Mouse (Mus musculus): Measurements from ENCODE around the gene Slc6a8.
A peak's percentile ranks its signal among the peaks of the same experiment; 100 is the strongest.

Gene Slc6a8

GRCm38 (mm10) chrX:73672879-73673618 is at the start of gene Slc6a8:
Slc6a8 (plus strand) TSS chrX:73673150.
- TF ChIP-seq POU5F1 (IDR thresholded peaks at IDR 0.05; ENCODE audit: borderline replicate concordance, low read length) = no peak
- no peak for TF ChIP-seq NANOG (IDR thresholded peaks at IDR 0.05; ENCODE audit: borderline replicate concordance, low read length)
- no peak for TF ChIP-seq CTCF (conservative IDR thresholded peaks at IDR 0.05; ENCODE audit: low read length)
- peaks cover 37% of the 10 kb centered on the region for H3K36me3 ChIP-seq (ENCODE audit: insufficient read depth, low read length)
- no peaks in the 10 kb centered on the region for H3K27me3 ChIP-seq (ENCODE audit: insufficient read depth, low read length)
- peak within 1 kb of the TSS; percentile 79 for H3K4me3 ChIP-seq (replicated peaks; ENCODE audit: low read length)
- no peaks in the 10 kb centered on the region for H3K9me3 ChIP-seq (ENCODE audit: low read length)
- peaks cover 58% of the 10 kb centered on the region for H3K4me1 ChIP-seq (replicated peaks; ENCODE audit: low read depth, low read length)

- Histone ChIP-seq H3K9me3 (ENCODE audit: low read length) (no peaks in the 10 kb centered on the region), H3K4me3 (replicated peaks; ENCODE audit: low read length) (no peak overlapping the region), H3K4me1 (replicated peaks; ENCODE audit: low read depth, low read length) (no peaks in the 10 kb centered on the region), H3K27me3 (ENCODE audit: insufficient read depth, low read length) (peaks cover 6% of the 10 kb centered on the region; the same call in 1 of the 2 replicates), H3K36me3 (ENCODE audit: insufficient read depth, low read length) (no peaks in the 10 kb centered on the region)
- no peak for TF ChIP-seq CTCF (conservative IDR thresholded peaks at IDR 0.05; ENCODE audit: low read length)
- no peak for TF ChIP-seq NANOG (IDR thresholded peaks at IDR 0.05; ENCODE audit: borderline replicate concordance, low read length)
- TF ChIP-seq POU5F1 (IDR thresholded peaks at IDR 0.05; ENCODE audit: borderline replicate concordance, low read length) = no peak
Observed at GRCm38 (mm10) chrX:73626981-73627380, 46.0 kb upstream of the Slc6a8 start.

GRCm38 (mm10) chrX:73635425-73635824 is 37.5 kb upstream of the Slc6a8 start:
- peaks cover 65% of the 10 kb centered on the region for H3K27me3 ChIP-seq (ENCODE audit: insufficient read depth, low read length)
- no peaks in the 10 kb centered on the region for H3K36me3 ChIP-seq (ENCODE audit: insufficient read depth, low read length)
- no peak overlapping the region for H3K4me3 ChIP-seq (replicated peaks; ENCODE audit: low read length)
- peaks cover 32% of the 10 kb centered on the region for H3K4me1 ChIP-seq (replicated peaks; ENCODE audit: low read depth, low read length)
- H3K9me3 ChIP-seq (ENCODE audit: low read length) = no peaks in the 10 kb centered on the region
- TF ChIP-seq NANOG (IDR thresholded peaks at IDR 0.05; ENCODE audit: borderline replicate concordance, low read length) = no peak
- TF ChIP-seq POU5F1 (IDR thresholded peaks at IDR 0.05; ENCODE audit: borderline replicate concordance, low read length) = no peak
- TF ChIP-seq CTCF (conservative IDR thresholded peaks at IDR 0.05; ENCODE audit: low read length) = no peak

- peaks cover 48% of the 10 kb centered on the region for H3K4me1 ChIP-seq (replicated peaks; ENCODE audit: low read depth, low read length)
- no peak for TF ChIP-seq POU5F1 (IDR thresholded peaks at IDR 0.05; ENCODE audit: borderline replicate concordance, low read length)
- no peak for TF ChIP-seq CTCF (conservative IDR thresholded peaks at IDR 0.05; ENCODE audit: low read length)
- TF ChIP-seq NANOG (IDR thresholded peaks at IDR 0.05; ENCODE audit: borderline replicate concordance, low read length) = no peak
- H3K36me3 ChIP-seq (ENCODE audit: insufficient read depth, low read length) = peaks cover 16% of the 10 kb centered on the region
- no peaks in the 10 kb centered on the region for H3K9me3 ChIP-seq (ENCODE audit: low read length)
- H3K4me3 ChIP-seq (replicated peaks; ENCODE audit: low read length) = peak overlapping the region; percentile 59
- H3K27me3 ChIP-seq (ENCODE audit: insufficient read depth, low read length) = peaks cover 77% of the 10 kb centered on the region
Observed at GRCm38 (mm10) chrX:73637415-73637814, 35.5 kb upstream of the Slc6a8 start.

GRCm38 (mm10) chrX:73639255-73639675 is 33.7 kb upstream of the Slc6a8 start, which contains the start of gene Dusp9:
Dusp9 (plus strand) TSS chrX:73639419.
- Histone ChIP-seq H3K4me3 (replicated peaks; ENCODE audit: low read length) (peak within 1 kb of the TSS; percentile 76), H3K36me3 (ENCODE audit: insufficient read depth, low read length) (peaks cover 23% of the 10 kb centered on the region), H3K4me1 (replicated peaks; ENCODE audit: low read depth, low read length) (peaks cover 59% of the 10 kb centered on the region), H3K27me3 (ENCODE audit: insufficient read depth, low read length) (peaks cover 62% of the 10 kb centered on the region), H3K9me3 (ENCODE audit: low read length) (no peaks in the 10 kb centered on the region)
- no peak for TF ChIP-seq NANOG (IDR thresholded peaks at IDR 0.05; ENCODE audit: borderline replicate concordance, low read length)
- TF ChIP-seq POU5F1 (IDR thresholded peaks at IDR 0.05; ENCODE audit: borderline replicate concordance, low read length) = no peak
- TF ChIP-seq CTCF (conservative IDR thresholded peaks at IDR 0.05; ENCODE audit: low read length) = no peak

- Histone ChIP-seq H3K4me1 (replicated peaks; ENCODE audit: low read depth, low read length) (peaks cover 65% of the 10 kb centered on the region), H3K36me3 (ENCODE audit: insufficient read depth, low read length) (peaks cover 23% of the 10 kb centered on the region), H3K27me3 (ENCODE audit: insufficient read depth, low read length) (peaks cover 55% of the 10 kb centered on the region), H3K4me3 (replicated peaks; ENCODE audit: low read length) (peak overlapping the region; percentile 76), H3K9me3 (ENCODE audit: low read length) (no peaks in the 10 kb centered on the region)
- TF ChIP-seq NANOG (IDR thresholded peaks at IDR 0.05; ENCODE audit: borderline replicate concordance, low read length) = no peak
- no peak for TF ChIP-seq CTCF (conservative IDR thresholded peaks at IDR 0.05; ENCODE audit: low read length)
- no peak for TF ChIP-seq POU5F1 (IDR thresholded peaks at IDR 0.05; ENCODE audit: borderline replicate concordance, low read length)
Observed at GRCm38 (mm10) chrX:73639901-73640469, 33.0 kb upstream of the Slc6a8 start.

- H3K4me3 ChIP-seq (replicated peaks; ENCODE audit: low read length) = no peak overlapping the region
- H3K4me1 ChIP-seq (replicated peaks; ENCODE audit: low read depth, low read length) = peaks cover 40% of the 10 kb centered on the region
- peaks cover 23% of the 10 kb centered on the region for H3K36me3 ChIP-seq (ENCODE audit: insufficient read depth, low read length)
- H3K9me3 ChIP-seq (ENCODE audit: low read length) = no peaks in the 10 kb centered on the region
- TF ChIP-seq CTCF (conservative IDR thresholded peaks at IDR 0.05; ENCODE audit: low read length) = no peak
- TF ChIP-seq POU5F1 (IDR thresholded peaks at IDR 0.05; ENCODE audit: borderline replicate concordance, low read length) = no peak
- no peak for TF ChIP-seq NANOG (IDR thresholded peaks at IDR 0.05; ENCODE audit: borderline replicate concordance, low read length)
- peaks cover 16% of the 10 kb centered on the region for H3K27me3 ChIP-seq (ENCODE audit: insufficient read depth, low read length)
Observed at GRCm38 (mm10) chrX:73645121-73645520, 27.8 kb upstream of the Slc6a8 start.

- H3K4me3 ChIP-seq (replicated peaks; ENCODE audit: low read length) = no peak overlapping the region
- no peaks in the 10 kb centered on the region for H3K4me1 ChIP-seq (replicated peaks; ENCODE audit: low read depth, low read length)
- H3K36me3 ChIP-seq (ENCODE audit: insufficient read depth, low read length) = no peaks in the 10 kb centered on the region
- no peaks in the 10 kb centered on the region for H3K9me3 ChIP-seq (ENCODE audit: low read length)
- H3K27me3 ChIP-seq (ENCODE audit: insufficient read depth, low read length) = no peaks in the 10 kb centered on the region
- TF ChIP-seq NANOG (IDR thresholded peaks at IDR 0.05; ENCODE audit: borderline replicate concordance, low read length) = no peak
- TF ChIP-seq POU5F1 (IDR thresholded peaks at IDR 0.05; ENCODE audit: borderline replicate concordance, low read length) = no peak
- TF ChIP-seq CTCF (conservative IDR thresholded peaks at IDR 0.05; ENCODE audit: low read length) = no peak
Observed at GRCm38 (mm10) chrX:73650869-73651268, 22.1 kb upstream of the Slc6a8 start.
